Mouse (Mus musculus) kidney, embryonic 15.5 days (tissue): ENCODE measurements around the gene Ss18l1. TPM values are rescaled to one million over a fixed set of nuclear protein-coding genes. Genes with fewer than 3 reads are reported as not detected.

Source experiments
- ATAC-seq: fragments of 200-750 bp; cut with Nextera tagmentation; replicated peaks from 2 replicates; pipeline ENCODE4 v1.8.0; 2017; ENCODE audit warnings: moderate TSS enrichment; ENCODE audit not compliant: low FRiP score
- H3K27ac ChIP-seq: fragments of 300-500 bp; sonication (generic); 2 replicates; pipeline ENCODE4 v1.5.1; 2015; ENCODE audit warnings: mild to moderate bottlenecking, inconsistent platforms
- H3K27me3 ChIP-seq: fragments of 300-500 bp; sonication (generic); 2 replicates; pipeline ENCODE4 v1.6.1; 2015; ENCODE audit warnings: inconsistent platforms
- H3K36me3 ChIP-seq: fragments of 300-500 bp; sonication (generic); 2 replicates; pipeline ENCODE4 v1.6.1; 2015; ENCODE audit warnings: inconsistent platforms
- H3K4me1 ChIP-seq: fragments of 300-500 bp; sonication (generic); 2 replicates; pipeline ENCODE4 v1.6.1; 2015; ENCODE audit warnings: inconsistent platforms
- H3K4me2 ChIP-seq: fragments of 300-500 bp; sonication (generic); 2 replicates; pipeline ENCODE4 v1.6.1; 2015; ENCODE audit warnings: moderate library complexity, mild to moderate bottlenecking, inconsistent platforms
- H3K4me3 ChIP-seq: fragments of 300-500 bp; sonication (generic); replicated peaks from 2 replicates; pipeline ENCODE4 v1.5.1; 2015; ENCODE audit warnings: mild to moderate bottlenecking, inconsistent platforms
- H3K9ac ChIP-seq: fragments of 300-500 bp; sonication (generic); 2 replicates; pipeline ENCODE4 v1.6.1; 2015; ENCODE audit warnings: mild to moderate bottlenecking, inconsistent platforms
- H3K9me3 ChIP-seq: fragments of 300-500 bp; sonication (generic); replicated peaks from 2 replicates; pipeline ENCODE4 v1.6.1; 2016; ENCODE audit warnings: inconsistent platforms
- WGBS: fragments of 180-500 bp; shearing (Covaris S2); methylation state at CpG from one replicate; pipeline ENCODE4 v1.1.7; 2015; ENCODE audit warnings: mixed read lengths; 5-methylcytosine and 5-hydroxymethylcytosine counted together
- polyA plus RNA-seq: library from polyadenylated mRNA; unstranded; fragments of >200 nt; fragmentation: Nextera tagmentation; extraction: Ambion mirVana; gene quantifications from 2 replicates; pipeline ENCODE4 v1.2.1, GENCODE M21; 2015

Gene Ss18l1
- polyA plus RNA-seq, 1 experiment from 2014 or later, result 6.4 TPM

- Histone ChIP-seq H3K4me2 (no peak overlapping the region), H3K27me3 (peaks cover 9% of the 10 kb centered on the region; the same call in 1 of the 2 replicates), H3K4me3 (no peak overlapping the region), H3K27ac (peak overlapping the region; percentile 41; the same call in 1 of the 2 replicates), H3K36me3 (no peaks in the 10 kb centered on the region), H3K9me3 (no peaks in the 10 kb centered on the region), H3K4me1 (peaks cover 48% of the 10 kb centered on the region), H3K9ac (no peak overlapping the region; the same call in 1 of the 2 replicates)
- 6% methylated on average over 6 of the region's 6 CpGs for WGBS
- ATAC-seq, result no peak
Observed at GRCm38 (mm10) chr2:180115279-180115678, 73.0 kb downstream of the Ss18l1 start.

DNA sequence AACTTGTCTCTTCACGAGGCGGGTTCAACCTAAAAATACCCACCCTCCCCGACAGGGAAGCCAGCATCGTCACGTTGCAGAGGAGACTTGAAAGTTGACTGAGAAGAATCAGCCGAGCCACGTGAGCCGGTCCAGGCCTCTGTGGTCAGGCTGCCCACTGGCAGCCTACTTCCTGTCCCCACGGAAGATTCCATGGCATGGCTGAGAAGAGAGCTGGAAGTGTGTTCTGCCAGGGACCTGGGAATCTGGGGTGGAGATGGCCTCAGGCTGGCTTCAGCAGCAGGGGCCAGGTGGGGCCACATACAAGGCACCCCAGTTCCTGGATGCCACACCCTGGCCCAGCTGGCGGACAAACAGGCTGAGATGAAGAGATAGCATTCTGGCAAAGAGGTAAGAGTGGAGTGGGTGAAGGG is 73.8 kb downstream of the Ss18l1 start:
- no peak overlapping the region for H3K27ac ChIP-seq
- H3K4me2 ChIP-seq, result no peak overlapping the region
- H3K4me1 ChIP-seq, result peaks cover 50% of the 10 kb centered on the region
- no peak overlapping the region for H3K4me3 ChIP-seq
- no peak overlapping the region for H3K9ac ChIP-seq
- no peaks in the 10 kb centered on the region for H3K9me3 ChIP-seq
- ATAC-seq, result no peak
- no peaks in the 10 kb centered on the region for H3K36me3 ChIP-seq
- WGBS, result 73% methylated on average over 10 of the region's 10 CpGs
- H3K27me3 ChIP-seq, result peaks cover 9% of the 10 kb centered on the region; the same call in 1 of the 2 replicates

DNA sequence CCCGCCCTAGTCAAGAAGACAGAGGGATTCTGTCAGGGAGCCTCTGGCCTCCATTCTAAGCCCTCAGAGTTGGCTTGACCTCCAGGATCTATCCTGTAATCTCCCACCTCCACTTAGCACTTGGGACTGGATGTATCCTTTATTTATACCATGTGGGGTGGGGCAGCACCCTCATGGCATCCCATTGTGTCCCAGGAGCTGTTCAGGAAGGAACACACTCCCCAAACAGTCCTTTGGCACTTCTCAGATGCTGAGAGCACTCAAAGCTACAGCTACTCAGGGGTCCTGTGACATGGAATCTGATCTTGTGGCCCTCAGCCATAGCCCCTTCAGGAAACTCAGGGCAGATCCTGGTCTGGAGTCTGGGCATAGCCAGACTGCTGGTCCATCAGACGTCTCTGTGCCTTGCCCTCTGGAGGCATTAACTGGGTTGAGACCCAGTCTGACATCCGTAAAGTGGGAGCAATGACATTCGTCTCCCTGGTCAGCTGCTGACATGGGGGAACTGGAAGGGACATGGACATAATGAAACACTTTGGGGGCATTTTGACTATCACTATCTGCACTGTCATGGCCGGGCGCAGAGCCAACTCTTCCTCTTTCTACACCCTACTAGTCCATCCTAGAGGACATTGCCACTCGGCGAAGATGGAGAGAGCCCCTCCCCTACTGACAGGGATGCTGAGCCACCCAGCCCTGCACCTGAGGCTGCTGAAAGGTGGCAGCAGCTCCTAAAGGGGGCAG is 74.6 kb downstream of the Ss18l1 start:
- Histone ChIP-seq H3K27me3 (peaks cover 9% of the 10 kb centered on the region; the same call in 1 of the 2 replicates), H3K36me3 (peaks cover 3% of the 10 kb centered on the region; the same call in 1 of the 2 replicates), H3K9me3 (no peaks in the 10 kb centered on the region), H3K27ac (no peak overlapping the region), H3K4me3 (no peak overlapping the region), H3K4me2 (no peak overlapping the region), H3K9ac (no peak overlapping the region), H3K4me1 (peaks cover 50% of the 10 kb centered on the region)
- WGBS, result 81% methylated on average over 8 of the region's 8 CpGs
- ATAC-seq, result no peak

- H3K27ac ChIP-seq, result no peak overlapping the region
- WGBS, result 10% methylated on average over 13 of the region's 13 CpGs
- H3K9ac ChIP-seq, result no peak overlapping the region
Observed at GRCm38 (mm10) chr2:180117485-180118194, 75.3 kb downstream of the Ss18l1 start.

DNA sequence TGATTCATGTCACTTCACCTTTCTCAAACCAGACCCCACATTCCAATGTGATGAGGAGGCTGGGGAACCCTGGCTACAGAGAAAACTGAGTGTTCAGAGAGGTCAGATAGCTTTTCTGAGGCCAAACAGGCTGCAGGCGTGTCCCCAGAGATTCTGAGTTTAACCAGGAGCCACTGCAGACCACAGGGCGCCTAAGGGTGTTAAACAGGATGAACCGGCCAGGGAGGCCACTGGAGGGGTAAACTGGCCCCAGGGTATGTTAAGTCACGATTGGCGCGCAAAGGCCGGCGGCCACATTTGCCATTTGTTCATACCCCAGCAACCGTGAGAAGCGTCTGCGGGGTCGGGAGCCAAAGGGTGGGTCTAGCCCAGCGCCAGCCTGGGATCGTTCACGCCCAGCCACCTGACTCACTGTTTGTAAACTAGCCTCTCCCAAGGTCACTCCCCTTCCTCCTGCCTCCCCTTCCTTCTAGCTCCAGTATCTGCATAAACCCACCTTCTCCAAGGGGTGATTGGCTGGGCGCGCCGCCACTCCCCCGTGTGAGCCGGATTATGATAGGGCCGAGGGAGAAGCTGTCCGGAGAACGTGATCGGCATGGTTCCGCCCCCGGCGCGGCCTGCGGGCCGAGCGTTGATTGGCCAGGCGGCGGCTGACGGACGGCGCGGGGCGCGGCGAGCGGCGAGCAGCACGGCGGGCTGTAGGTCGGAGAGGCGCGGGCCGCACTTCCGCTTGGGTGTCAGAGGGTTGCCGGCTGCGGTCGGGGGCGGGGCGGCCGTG is 76.5 kb downstream of the Ss18l1 start, which contains the start of gene Osbpl2:
Osbpl2 (plus strand) TSS at position 646 of the 778 bp plus-strand sequence.
- under 1% methylated on average over 55 of the region's 55 CpGs for WGBS
- Histone ChIP-seq H3K9me3 (no peaks in the 10 kb centered on the region), H3K27ac (peak within 1 kb of the TSS; percentile 75), H3K36me3 (peaks cover 11% of the 10 kb centered on the region), H3K27me3 (peaks cover 9% of the 10 kb centered on the region; the same call in 1 of the 2 replicates), H3K4me2 (peak within 1 kb of the TSS; percentile 94), H3K4me3 (peak within 1 kb of the TSS; percentile 97), H3K4me1 (peaks cover 50% of the 10 kb centered on the region), H3K9ac (peak within 1 kb of the TSS; percentile 85)
- ATAC-seq, result peak; percentile 99

More at GRCm38 (mm10) chr2:180117485-180118194, 75.3 kb downstream of the Ss18l1 start:
- no peak overlapping the region for H3K4me3 ChIP-seq
- no peak for ATAC-seq
- peaks cover 9% of the 10 kb centered on the region; the same call in 1 of the 2 replicates for H3K27me3 ChIP-seq
- H3K36me3 ChIP-seq, result peaks cover 3% of the 10 kb centered on the region; the same call in 1 of the 2 replicates
- H3K4me2 ChIP-seq, result peak overlapping the region; percentile 94; the same call in 1 of the 2 replicates
- H3K9me3 ChIP-seq, result no peaks in the 10 kb centered on the region
- H3K4me1 ChIP-seq, result peaks cover 50% of the 10 kb centered on the region

Other genes with a start within 250 kb of the Ss18l1 start
- gene Taf4, start 65.9 kb upstream of the Ss18l1 start, polyA plus RNA-seq, result 3.5 and 3.9 TPM in 2 replicates
- gene Lsm14b, start 17.5 kb upstream of the Ss18l1 start, polyA plus RNA-seq, result 9.5 and 10.1 TPM in 2 replicates
- gene Psma7, start 76 bp upstream of the Ss18l1 start, polyA plus RNA-seq, result 615 and 646 TPM in 2 replicates
- gene Mtg2, start 28.1 kb downstream of the Ss18l1 start, polyA plus RNA-seq, result 26.4 TPM in 2 replicates
- gene Hrh3, start 62.0 kb downstream of the Ss18l1 start, polyA plus RNA-seq, result not detected in 2 replicates
- 30.3 and 32.1 TPM in 2 replicates for gene Osbpl2, start 76.8 kb downstream of the Ss18l1 start, polyA plus RNA-seq
- gene Adrm1, start 129.0 kb downstream of the Ss18l1 start, polyA plus RNA-seq, result 193 and 207 TPM in 2 replicates
- 40.6 and 46.7 TPM in 2 replicates for gene Lama5, start 183.3 kb downstream of the Ss18l1 start, polyA plus RNA-seq
- 637 and 713 TPM in 2 replicates for gene Rps21, start 214.9 kb downstream of the Ss18l1 start, polyA plus RNA-seq
- gene Cables2, start 231.0 kb downstream of the Ss18l1 start, polyA plus RNA-seq, result 11.8 and 12.3 TPM in 2 replicates
- gene Rbbp8nl, start 247.4 kb downstream of the Ss18l1 start, polyA plus RNA-seq, result 0.84 and 0.87 TPM in 2 replicates